Mouse (Mus musculus) spleen, postnatal 10 days (tissue): ENCODE data around the gene Cyp2s1.
"Not testable (repeated sequence)": the region's sequence is repeated elsewhere in the genome, so short reads cannot be mapped to it uniquely, and the experiment has no call there.

ENCODE experiments used
- DNase-seq, 2 experiments: peaks; one replicate each; pipeline ENCODE4 v3.0.0; 2021 to 2022; ENCODE audit warnings: low spot score in 2 of 2

Gene Cyp2s1

DNA sequence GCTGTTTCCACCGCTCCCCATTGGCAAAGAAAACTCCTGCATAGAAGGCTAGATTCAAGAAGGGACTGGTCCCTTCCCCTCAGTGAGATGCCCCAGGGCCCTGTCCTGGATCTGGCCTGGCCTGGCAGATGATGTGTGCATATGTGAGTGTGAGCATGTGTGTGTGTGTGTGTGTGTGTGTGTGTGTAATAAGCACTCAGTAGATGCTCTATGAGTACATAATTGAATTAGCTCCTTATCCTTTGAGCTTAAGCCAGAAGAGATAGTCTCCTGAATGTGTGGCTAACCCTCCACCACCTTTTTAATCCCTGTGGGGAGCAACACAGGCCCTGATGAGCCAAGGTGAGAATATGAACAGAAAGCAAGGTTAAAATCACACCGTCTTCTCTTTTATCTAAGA is 5.0 kb downstream of the Cyp2s1 start:
- no peak for DNase-seq

DNA sequence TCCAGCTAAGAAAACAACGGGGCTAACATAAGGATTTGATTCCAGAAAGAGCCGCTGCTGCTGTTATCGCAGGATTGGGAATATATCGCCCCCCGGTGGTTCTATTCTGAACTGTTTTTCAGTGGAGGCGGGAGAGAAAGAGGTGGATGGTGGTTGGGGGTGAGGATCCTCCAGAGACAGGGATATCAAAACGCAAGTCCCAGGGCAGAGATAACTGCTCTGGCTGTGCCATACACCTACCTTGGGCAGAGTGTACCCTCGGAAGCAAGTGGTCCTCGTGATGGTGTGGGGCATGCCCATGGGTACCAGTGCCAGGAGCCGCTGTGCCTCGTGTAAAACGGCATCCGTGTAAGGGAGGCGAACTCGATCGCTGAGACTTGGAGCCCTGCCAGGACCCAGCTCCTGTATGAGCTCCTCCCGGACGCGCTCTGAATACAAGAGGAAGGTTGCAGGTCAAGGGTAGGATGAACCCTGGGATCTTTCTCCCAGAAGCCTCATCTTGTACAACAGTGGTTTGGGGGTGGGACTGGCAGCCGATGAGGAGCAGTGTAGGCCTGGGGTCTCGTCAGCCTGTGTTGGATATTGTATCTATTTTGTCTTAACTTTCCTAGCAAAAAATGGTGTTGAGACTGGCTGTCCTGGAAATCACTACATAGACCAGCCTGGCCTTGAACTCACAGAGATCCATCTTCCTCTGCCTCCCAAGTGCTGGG is 10.9 kb downstream of the Cyp2s1 start:
- DNase-seq = peak; percentile 44 to 68

DNA sequence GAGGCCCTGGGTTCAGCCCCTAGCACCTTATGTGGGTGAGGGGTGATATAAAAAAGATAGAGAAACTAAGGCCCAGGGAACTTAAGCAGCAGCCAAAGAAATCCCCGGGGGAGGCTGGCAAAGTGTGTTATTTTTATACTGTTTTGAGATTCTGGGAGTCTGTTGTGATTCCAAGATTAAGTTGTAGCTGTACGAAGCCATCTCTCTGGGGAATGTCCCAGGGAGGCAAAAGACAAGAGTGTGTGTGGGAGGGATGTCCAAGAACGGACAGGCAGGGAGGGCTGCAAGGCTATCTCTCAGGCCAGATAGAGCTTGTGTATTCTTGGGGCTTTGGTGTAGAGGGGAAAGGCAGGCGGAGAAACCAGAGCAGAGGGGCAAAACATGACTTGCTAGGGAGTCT is 11.9 kb downstream of the Cyp2s1 start:
- no peak for DNase-seq

DNA sequence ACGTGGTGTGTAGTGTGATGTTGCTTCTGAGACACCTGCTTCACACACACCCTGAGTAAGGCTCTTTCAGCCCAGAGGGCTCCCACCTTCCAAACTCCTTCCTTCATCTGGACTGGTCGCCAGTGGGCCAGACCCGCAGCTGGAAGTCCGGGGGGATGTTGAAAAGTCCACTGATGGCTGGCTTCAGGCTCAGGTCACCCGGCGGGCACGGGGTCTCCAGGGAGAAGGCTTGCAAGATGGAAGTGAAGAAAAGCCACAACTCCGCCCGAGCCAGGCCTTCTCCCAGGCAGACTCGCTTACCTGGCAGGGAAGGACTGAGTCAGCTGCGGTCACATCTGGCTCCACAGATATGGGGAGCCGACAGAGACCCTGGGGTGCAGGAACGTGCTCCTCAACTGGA is 13.3 kb downstream of the Cyp2s1 start:
- no peak for DNase-seq

DNA sequence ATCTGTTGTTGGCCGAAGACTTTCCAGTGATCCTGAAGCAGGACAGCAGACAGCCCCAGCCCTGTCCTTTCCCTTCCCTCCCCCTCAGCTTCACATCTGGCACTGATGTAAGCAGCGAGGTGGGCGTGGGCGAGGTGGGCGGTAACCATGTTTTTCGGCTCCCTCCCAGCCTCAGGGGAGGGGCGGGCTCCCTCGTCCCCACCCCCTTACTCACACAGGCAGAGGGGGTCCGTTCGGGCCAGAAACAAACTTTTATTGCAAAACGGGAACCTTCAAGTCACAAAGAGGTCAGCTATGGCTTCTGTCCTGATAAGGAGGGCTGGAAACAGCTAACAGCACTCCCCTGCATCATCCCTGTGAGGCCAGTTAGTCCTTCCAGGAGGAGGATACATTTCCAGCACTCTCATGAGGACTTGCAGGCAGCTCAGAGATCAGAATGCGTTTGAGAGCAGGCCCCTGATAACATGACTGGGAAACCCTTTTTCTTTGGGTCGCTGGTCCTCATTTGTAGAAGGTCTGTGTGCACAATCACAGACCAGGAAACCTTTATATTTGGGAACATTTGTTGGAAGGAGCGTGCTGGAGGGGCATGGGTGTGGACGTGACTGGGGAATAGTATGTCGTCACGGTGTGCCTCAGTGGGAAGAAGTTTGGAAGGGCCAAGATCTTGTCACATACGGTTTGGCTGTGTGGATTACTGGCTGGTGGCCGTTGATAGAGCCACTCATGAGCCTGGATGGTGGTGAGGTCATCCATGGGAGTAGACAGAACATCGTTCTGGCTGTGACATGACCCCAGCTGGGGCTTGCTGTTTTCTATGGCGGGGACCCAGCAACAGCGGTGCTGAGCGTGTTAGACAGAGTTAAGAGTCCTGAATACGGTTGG is 14.2 kb downstream of the Cyp2s1 start:
- DNase-seq = no peak

DNA sequence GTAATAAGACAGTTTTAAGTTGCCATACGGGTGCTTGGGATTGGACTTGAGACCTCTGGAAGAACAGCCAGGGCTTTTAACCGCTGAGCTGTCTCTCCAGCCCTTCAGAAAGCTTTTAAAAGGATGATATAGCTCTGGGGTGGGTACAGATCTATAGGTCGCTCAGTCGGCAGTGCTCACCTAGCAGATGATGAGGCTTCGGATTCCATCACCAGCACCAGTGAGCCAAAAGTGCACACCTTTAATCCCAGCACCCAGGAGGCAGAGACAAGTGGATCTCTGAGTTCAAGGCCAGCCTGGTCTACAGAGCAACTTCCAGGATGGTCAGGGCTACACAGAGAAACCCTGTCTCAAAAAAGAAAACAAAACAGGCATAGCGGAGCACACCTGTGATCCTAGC is 15.7 kb downstream of the Cyp2s1 start:
- DNase-seq = no peak

DNA sequence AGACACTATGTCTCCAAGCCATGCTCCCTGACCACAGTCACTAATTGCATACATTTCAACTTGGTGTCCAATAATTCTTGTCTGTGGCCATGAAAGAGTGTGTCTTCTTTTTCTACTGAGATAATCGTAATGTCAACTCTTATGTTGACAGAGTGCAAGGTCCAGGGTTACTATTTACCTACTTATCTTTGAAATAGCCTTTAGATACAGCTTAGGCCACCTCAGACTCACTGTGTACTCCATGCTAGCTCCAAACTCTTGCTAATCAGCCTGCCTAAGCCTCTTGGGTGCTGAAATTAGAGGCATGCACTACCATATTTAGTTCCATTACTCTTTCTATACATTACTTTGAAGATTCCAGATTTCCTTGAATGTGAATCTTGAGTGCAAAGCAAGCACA is 17.3 kb downstream of the Cyp2s1 start:
- no peak for DNase-seq

DNA sequence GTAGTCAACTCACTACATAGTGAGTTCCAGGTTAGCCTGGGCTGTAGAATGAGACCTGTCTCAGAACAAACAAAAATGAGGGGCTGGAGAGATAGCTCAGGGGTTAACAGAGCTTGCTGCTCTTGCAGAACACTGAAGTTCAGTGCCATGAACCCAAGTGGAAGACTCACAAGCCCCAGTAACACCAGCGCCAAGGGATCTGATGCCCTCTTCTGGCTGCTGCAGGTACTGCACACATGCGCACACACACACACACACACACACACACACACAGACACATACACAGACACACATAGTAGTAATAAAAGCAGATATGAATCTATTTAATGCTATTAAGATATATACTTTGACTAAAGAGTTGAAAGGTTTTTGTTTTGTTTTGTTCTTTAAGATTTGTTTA is 18.2 kb downstream of the Cyp2s1 start:
- DNase-seq = no peak

DNA sequence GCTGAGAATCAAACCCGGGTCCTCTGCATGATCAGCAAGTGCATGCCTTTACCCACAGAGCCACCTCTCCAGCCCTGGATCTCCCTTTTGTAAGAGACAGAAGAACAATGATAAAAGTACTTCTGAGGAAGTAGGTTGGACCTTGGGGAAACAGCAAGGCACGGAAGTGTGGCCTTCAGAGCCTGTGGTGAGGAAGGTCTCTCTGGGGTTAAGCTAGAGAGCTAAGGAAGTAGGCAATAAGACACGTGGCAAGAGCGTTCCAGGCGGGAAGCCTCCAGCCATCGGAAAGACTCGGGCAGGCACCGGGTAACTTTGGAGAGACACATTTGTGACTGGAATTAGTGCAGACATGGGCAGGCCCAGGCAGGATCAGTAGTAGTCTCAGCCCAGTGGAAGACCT is 21.9 kb downstream of the Cyp2s1 start:
- DNase-seq = no peak

DNA sequence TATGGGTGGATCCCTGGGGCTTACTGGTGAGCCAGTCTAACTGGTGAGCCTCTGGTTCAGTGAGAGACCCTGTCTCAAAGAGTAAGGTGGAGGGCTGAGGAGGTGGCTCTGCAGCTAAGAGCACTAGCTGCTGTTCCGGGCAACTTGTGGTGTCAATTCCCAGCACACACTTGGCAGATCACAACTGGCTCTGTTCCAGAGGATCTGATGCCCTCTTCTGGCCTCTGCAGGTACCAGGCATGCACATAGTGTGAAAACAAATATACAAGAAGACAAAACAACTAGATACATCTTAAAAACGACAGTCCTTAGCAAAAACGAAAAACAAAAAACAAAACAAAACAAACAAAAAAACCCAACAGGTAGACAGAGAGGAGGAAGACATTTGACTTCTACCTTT is 23.0 kb downstream of the Cyp2s1 start:
- DNase-seq = peak in 1 of 2 experiments; percentile 46

DNA sequence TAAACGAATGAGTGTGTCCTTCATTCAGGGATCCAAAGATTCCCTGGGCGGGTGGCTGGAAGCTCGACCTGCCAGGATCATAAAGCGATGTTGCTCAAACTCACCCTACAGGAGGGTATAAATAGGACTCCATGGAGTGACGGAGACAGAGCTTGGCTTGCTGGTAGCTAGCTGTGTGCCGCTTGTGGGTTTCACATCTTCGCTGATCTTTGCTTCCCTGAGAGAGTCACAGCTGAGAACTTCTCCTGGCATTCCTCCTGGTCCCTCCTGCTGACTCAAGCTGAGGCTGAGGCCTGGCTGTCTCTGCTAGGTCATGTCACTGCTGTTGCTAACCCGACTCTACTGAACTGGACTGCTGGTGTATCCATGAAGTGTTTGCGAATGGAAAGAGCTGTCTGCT is 23.7 kb downstream of the Cyp2s1 start:
- not testable (repeated sequence) for DNase-seq

DNA sequence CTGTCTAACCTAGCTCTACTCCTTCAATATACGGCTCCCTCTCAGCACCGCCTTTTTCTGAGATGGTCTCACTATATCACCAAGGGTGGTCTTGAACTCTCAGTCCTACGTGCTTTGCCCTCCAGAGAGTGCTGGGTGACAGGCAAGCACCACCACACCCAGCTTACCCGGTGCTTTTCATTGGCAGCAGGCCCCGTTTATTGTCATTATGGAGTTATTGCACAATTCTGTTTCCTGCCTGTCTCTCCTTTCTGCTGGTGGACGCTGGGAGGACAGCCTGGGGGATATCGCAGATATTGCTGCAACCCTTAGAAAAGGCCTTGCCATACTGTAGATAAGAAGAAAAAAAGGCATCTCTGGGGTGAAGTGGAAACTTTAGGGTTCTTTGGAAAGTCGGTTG is 26.1 kb downstream of the Cyp2s1 start:
- no peak for DNase-seq

DNA sequence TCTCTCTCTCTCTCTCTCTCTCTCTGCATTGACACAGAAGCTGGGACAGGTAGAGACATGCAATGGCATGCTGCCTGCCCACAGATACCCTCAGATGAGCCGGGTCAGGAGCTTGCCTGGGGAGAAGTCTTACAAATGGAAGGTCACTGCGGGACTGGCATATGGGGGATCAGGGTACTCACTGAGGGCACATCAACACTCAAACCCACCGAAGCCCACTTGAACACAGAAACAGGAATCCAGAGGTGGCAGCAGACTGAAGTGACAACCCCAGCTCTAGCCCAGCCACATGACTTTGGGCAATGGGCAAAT is 27.6 kb downstream of the Cyp2s1 start:
- DNase-seq = no peak

DNA sequence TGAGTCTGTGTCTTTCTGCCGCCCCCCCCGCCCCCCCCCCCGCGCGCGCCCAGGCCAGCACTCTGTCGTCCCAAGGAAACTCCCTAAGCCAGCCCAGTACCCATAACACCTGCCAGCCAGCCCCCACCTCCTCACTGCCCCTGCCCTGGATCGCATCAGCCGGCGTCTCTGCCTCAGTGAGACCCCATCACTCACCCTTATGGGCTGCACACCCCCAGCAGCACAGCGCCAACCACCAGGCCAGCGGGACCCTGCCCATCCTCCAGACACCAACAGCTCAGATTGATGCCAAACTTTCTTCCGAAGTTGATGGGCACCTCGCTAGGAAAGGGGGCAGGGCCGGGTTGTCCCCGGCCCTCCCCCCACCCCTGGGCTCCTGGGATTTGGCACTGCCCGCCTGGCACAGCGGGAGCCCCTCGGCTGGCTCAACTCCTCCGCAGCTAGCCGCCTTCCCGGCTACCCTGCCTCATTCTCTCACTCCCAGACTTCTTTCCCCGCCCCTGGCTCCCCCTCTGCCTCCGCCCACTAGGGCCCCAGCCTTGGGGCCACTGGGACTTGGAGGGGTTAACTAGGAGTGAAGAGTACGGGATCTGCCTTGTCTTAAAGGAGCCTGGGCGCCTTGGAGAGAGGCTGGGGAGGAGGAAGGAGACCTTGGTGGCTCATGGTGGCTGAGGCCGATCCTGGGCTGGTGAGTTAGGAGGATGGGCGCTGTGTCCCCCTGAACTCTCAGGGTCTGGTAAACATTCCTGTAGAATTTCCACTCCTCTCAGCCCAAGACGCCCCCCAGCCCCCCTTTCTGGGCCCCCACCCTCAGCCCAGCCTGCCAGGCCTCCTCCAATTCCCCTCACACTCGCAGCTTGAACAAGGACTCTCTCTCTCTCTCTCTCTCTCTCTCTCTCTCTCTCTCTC is 28.2 kb downstream of the Cyp2s1 start, which contains the start of gene Axl:
Gene Axl, minus strand, starts transcription at position 486 of the 909 bp plus-strand sequence.
- no peak for DNase-seq

DNA sequence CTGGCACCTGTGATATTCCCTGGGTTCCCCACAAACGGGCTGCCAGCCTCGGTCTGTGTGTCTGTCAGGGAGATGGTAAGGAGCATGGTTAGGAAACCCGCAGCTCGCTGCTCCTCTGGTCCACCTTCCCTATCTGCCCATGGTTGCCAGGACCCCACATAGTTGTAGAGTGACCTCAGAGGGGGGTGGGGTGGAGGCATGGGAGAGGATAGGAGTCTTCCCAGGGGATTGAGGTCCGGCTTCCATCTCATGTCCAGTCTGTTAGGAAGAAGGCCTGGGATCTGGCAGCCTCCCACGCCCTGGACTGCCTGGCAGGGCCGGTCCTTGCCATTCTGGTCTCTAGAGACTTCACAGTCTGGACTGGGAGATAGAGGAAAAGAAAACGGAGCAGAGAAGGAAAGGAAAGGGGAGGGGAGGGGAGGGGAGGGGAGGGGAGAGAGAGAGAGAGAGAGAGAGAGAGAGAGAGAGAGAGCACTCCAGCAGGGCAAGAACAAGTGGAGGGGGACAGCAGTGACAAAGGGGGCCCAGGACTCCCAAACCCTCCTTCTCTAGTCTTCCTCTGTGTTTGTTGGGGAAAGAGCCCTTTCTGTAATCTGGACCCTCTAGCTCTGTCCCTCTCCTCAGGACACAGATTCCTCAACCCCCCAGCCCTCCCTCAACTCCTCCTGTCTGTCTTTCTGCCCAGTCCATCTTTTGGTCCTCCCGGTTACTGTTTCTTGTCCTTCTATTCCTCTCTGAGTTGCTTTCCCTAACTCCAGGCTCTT is 29.1 kb downstream of the Cyp2s1 start:
- DNase-seq = no peak

DNA sequence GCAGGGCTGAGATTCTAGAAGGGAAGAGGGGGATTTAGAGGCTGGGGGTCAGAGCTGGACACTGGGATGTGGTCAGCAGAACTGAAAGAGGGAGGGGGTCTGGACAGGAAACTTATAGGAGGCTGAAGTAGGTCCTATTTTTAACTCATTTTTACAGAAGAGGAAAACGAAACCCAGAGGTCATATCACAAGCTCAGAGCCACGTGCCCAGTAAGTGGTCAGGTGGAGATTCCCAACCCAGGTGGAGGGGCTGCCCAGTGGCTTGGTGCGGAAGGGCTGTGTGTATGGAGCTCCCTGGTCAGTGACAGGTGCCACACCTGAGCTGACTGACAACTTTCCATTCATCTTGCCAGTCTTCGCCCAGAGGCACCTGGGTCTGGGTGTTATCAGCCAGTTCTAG is 29.7 kb downstream of the Cyp2s1 start:
- DNase-seq = no peak

DNA sequence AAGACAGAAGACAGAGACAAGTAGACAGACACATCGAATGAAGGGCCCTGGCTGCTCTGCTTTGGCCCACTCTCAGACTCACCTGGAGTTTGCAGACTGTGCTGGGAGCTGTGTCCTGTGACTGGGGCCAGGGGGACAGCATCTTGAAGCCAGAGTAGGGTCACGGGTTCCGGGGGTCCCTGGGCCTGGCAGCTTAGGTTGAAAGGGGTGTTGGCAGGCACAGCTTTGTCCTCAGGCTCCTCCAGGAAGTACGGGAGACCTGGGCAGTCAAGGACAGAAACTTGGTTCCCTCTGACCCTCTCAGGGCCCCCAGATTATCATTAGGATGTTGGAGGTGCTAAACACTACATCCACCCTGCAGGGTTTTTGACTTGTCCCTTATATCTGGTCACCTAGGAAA is 31.0 kb downstream of the Cyp2s1 start:
- no peak for DNase-seq

DNA sequence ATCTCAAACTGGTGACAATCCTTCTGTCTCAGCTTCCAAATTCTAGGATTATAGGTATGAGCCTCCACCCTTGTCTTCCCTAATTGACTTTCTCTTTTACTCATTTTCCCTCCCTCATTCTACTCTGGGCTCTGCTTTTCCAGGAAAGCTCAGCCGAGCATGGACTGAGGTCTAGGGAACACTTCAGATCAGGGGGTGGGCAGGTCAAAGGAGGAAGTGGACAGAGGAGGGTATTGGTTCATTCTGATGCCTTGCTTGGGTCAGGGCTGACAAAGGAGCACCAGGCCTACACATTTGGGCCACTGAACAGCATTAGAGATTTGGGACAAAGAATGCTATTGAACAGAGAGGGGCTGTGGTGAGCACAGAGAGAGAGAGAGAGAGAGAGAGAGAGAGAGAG is 31.9 kb downstream of the Cyp2s1 start:
- no peak for DNase-seq

DNA sequence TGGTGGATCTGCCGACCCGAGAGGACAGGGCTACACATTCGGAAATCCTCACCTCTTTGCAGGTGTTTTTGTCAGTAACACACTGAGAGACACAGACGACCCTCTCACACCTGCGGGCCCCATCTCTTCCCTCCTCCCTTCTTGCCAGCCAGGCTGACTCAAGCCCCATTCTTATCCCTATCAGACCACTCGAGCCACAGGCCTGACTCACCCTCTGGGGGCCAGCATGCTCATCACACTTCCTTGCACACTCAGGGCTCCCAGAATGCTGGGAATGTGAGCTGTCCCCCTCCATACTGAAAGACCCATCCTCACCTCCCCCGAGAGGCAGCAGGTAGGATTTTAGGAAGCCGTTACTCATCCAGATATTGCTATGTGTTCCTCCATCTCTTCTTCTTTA is 33.0 kb downstream of the Cyp2s1 start:
- DNase-seq = no peak

DNA sequence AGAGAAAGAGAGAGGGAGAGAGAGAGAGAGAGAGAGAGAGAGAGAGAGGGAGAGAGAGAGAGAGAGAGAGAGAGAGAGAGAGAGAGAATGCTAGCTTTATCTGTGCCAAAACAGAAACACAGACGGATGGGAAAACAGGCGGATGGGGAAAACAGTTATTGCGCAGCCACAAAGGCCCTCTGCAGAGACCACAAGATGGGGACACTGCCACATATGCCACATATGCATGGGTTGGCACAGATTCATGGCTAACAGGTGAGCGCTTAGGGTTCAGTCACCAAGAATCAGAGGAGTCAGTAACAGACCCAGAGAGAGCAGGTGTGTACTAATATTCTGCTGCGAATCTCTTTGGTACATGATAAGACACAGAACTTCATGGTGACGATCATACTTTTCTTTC is 34.0 kb downstream of the Cyp2s1 start:
- DNase-seq = no peak

DNA sequence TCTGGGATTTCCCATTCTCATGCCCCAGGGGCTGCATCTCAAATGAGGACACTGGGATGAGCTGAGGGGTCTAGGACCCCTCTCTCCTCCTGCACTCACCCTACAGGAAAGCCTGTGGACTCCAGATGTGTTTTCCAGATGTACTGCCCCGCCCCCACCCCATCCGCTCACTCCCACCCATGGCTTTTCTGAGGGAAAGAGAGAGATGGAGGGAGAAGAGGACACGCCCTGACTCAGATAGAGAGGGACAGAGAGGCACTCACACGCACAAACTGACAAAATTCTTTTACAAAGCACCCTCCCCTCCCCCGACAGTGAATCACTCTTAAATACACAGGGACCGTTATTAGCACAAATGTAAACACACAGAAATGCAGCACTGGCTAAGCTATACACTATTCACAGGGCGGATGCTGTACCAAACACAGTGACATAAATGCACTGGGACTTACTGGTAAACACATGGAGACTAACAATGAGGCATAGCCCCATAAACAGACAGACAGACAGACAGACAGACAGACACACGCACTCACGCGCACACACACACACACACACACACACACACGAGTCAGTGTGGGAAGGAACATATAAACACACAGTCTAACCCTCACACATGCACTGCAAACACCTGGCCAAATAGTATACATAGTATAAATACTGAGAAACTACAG is 34.6 kb downstream of the Cyp2s1 start:
- no peak for DNase-seq
